In genomic region chr4:33586615-33587451, GRCm38 (mm10) we compare ENCODE assay signal across 7 mouse cellular contexts.
DNase-seq lines count a peak whose midpoint lies in the region; ATAC-seq and TF ChIP-seq lines count a peak whose summit lies in the region.

No protein-coding gene starts in this region.

- H3K4me2 ChIP-seq in forebrain, embryonic 15.5 days (replicated peaks): peak overlapping the region; percentile 36

- no peak overlapping the region; the same call in 1 of the 2 replicates for H3K9ac ChIP-seq in forebrain, embryonic 15.5 days (replicated peaks)

- peak; percentile 81 for ATAC-seq in forebrain, embryonic 15.5 days (replicated peaks)

- H3K27me3 ChIP-seq in forebrain, embryonic 15.5 days: no peaks in the 10 kb centered on the region

- H3K4me1 ChIP-seq in forebrain, embryonic 15.5 days: peaks cover 33% of the 10 kb centered on the region

- peak; percentile 59 for DNase-seq in ES-CJ7 (ENCODE audit: low read depth, low spot score)
- peak; percentile 76 for DNase-seq in brain, adult 2 months (ENCODE audit: low read depth, low spot score)
- peak; percentile 32 for DNase-seq in heart, postnatal 4 days
- peak; percentile 33 to 34 for DNase-seq in layer of hippocampus, adult 2 months (ENCODE audit: low spot score in 2 of 2)
- peak; percentile 78 for DNase-seq in lung, postnatal 10 days
- DNase-seq in right cerebral cortex, postnatal 14 days: peak; percentile 26

- H3K9me3 ChIP-seq in forebrain, embryonic 15.5 days: no peaks in the 10 kb centered on the region

- peak; percentile 70 for TF ChIP-seq CTCF in layer of hippocampus, adult 2 months (conservative IDR thresholded peaks at IDR 0.05)

- no peaks in the 10 kb centered on the region for H3K36me3 ChIP-seq in forebrain, embryonic 15.5 days

- peak overlapping the region; percentile 19 for H3K4me3 ChIP-seq in forebrain, embryonic 15.5 days
- H3K4me3 ChIP-seq in layer of hippocampus, adult 2 months: peak overlapping the region; percentile 43

- 8% methylated on average over 15 of the region's 15 CpGs for WGBS in forebrain, embryonic 15.5 days

- peak overlapping the region; percentile 46 for H3K27ac ChIP-seq in forebrain, embryonic 15.5 days (replicated peaks)
- H3K27ac ChIP-seq in layer of hippocampus, adult 2 months: peak overlapping the region; percentile 62

Comparison
In these comparisons a context has a peak if more than half of its experiments do, and no peak if none do; other contexts are left out.
1. Peak in every context shown above with its lines: DNase-seq, ATAC-seq, H3K4me3 ChIP-seq and H3K27ac ChIP-seq.
2. DNase-seq: peak in every context shown above with its lines; median percentile 78 in lung, postnatal 10 days; 76 in brain, adult 2 months; 59 in ES-CJ7; 34 in layer of hippocampus, adult 2 months; 32 in heart, postnatal 4 days; 26 in right cerebral cortex, postnatal 14 days.